Mouse (Mus musculus): Measurements from ENCODE around the gene Trp53tg5.

Trp53tg5 gene

GRCm38 (mm10) chr2:164448140-164448539 is 25.4 kb downstream of the Trp53tg5 start:
- DNase-seq, result peak in 1 of 2 experiments; percentile 49

DNA sequence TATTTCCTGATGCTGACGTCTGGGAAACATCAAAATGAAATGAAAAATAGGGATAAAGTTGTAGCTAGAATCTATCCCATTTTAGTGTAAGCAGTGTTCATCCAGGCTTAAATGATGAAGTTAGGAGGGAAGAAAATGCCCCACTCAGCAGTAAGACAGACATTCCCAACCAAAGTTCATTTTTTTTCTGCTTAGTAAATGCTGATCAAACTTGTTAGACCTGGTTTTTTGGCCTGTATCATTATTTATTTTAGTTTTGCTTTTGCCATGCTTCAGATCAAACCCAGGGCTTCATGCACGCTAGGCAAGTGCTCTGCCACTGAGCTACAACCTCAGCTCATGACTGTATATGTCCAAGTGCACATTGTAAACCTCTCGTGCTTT is 27.4 kb downstream of the Trp53tg5 start:
- no peak for DNase-seq

- DNase-seq, result no peak
Observed at GRCm38 (mm10) chr2:164445399-164446085, 28.0 kb downstream of the Trp53tg5 start.

DNA sequence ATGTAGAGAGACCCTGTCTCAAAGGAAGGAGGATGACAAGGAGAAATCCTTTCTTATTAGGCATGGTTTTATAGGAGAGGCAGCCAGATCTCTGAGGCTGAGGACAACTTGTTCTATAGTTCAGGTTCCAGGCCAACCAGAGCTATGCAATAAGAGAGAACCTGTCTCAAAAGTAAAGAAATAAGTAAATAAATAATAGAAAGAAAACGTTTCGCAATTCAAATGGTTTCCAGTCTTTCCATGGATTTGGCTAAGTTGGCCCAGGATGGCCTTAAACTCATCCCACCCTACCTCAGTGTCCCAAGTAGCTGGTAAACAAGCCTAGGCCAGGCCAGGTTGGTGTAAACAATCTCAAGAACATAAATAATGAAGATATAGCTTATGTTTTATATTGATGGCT is 28.8 kb downstream of the Trp53tg5 start:
- DNase-seq, result no peak

DNA sequence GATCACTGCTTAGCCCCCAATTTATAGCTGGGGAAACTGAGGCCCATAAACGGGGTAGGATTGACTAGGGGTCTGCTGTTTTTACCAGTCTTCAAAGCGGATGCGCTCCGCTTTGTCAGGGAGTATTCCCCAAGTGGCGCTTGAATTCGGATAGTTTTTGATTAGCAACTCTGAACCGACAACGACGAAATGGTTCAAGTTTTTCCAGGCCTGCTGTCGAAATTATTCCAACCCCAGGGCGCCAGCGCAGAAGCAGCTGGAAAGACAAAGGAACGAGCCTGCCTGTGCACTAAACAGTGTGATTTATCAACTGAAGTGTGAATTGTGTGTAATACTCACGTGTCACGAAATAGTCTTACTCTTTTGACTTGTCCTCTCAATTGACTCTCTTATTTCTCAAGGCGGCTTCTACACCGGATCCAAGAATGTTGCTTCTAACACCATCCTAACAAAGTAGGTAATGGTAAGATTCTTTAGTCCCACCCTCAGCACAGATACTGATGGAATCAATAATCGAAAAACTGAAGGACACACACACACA is 30.0 kb downstream of the Trp53tg5 start, which contains the start of gene Sdc4:
Gene Sdc4 (minus strand): TSS at position 428 of the 541 bp plus-strand sequence.
- no peak for DNase-seq

DNA sequence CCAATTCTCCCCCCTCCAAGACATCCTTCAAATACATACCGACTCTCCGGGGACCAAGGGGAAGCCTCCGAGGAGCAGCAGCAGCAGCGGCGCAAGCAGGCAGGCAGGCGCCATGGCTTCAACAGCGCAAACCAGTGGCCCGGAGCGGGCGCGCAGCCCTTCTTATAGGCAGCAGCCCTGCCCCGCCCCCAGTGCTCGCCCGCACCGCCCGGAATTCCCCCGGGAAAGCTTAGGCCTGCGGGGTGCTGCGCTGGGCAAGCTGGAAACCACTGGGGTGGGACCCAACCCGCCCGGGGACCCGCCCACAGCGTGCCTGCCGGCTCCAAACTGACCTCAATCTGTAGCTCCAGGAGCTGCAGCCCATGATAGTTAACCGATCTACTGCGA is 30.5 kb downstream of the Trp53tg5 start:
- peak; percentile 93 to 95 for DNase-seq

DNA sequence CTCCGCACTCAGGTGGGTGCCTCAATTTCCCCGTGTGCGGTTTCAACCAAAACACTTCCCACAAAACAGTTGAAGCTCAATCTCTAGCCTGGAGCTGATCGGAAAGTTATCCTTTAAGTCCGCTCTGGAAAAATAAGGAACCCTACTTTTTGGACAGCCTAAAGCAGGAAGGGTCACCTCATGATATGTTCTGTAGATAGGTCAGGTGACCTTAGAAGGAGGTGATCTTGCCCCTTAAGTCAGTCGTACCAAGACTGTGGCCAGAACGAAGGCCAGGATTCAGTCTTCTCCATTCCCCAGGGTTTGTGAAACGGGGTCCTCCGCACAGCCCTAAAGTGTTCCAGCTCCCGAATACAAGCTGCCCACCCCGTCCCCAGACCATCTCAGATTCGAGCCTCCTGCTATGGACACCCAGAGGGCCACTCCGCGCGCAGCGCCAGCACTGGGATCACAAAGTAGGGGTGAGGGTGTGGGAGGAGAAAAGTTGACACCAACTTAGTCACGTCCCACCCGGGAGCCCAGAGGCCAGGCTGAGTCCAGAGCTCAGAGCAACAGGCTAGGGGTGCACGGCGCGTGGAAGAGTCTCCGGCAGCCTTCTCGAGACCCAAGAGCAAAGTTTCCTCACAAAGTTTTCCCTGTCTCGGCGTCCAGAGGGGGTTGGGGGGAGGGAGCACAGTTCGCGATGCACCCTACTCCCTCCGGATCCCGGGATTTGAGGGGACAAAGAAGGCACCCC is 31.0 kb downstream of the Trp53tg5 start:
- peak in 1 of 2 experiments; percentile 58 for DNase-seq

- DNase-seq, result no peak
Observed at GRCm38 (mm10) chr2:164441731-164442130, 31.8 kb downstream of the Trp53tg5 start.

- DNase-seq, result peak in 1 of 2 experiments; percentile 71
Observed at GRCm38 (mm10) chr2:164441155-164441554, 32.4 kb downstream of the Trp53tg5 start.

DNA sequence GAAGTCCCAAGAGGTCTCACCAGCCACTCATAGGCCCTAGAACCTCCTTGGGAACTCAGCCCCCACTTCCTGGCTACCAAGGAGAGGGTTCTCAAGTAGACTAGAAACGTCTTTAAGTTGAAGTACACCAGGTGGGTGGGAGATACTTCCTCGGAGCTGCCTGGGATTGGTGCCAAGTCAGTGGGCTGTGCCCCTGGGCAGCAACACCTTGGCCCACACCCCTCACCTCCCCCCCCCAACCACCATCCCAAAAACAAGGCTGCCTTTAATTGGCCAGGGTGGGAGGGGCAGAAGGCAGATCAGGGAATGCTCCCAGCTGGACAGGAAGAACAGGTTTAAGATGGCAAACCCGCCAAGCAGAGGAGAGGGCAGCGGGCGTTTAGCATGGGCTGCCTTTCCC is 33.2 kb downstream of the Trp53tg5 start:
- DNase-seq, result peak in 1 of 2 experiments; percentile 60

DNA sequence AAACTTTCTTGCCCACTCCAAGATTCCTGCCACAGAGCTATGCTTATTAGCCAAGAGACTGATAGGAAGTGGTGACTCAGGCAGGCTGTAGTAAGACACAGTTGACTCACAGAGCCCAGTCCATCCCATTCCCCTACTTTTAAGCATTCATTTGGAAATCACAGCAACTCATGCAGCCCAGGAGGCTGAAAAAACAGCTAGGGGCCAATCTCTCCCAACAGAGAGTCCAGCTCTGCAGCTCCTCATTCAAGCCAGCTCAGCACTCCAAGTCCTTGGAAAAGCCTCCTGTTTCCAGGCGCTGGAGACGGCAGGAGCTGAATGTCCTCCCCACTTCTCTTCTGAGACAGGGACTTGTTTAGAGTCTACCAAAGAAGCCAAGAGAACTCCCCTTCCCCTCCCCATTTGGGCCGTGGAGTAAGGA is 34.5 kb downstream of the Trp53tg5 start:
- DNase-seq, result no peak

DNA sequence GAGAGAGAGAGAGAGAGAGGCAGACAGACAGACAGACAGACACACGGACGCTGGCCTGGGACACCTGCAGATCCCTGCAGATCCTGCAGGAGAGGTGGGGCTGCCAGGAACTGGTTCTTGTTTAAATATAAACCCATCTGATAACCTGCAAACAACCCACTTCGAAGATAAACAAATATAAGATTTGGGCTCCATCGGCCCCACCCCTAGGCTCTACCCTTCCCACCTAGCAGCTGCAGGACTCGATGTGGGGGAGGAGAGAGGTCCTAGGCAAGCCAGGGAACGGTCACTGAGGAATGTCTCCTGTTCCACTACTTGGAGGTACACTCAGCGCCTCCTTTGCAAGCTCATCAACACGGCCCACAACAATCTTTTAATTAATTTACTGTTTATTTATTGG is 35.3 kb downstream of the Trp53tg5 start:
- DNase-seq, result peak in 1 of 2 experiments; percentile 40

DNA sequence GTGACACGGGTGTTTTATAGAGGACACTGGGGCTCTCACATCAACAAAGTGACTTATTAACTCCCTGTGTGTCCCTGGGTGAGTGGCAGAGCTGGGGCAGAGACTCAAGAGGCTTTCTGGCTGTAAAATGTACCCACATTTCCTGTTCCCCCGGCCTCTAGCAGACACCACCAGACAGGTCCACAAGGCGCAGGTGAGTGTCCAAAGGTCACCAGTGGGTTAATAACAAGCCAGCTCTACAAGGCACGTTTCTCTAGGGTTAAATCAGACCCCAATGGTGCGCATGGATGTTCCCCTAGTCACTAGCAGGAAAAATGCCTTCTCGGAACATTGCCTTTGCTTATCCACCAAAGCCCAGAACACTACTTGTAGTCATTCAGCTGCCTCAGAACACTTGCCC is 35.8 kb downstream of the Trp53tg5 start:
- DNase-seq, result peak; percentile 81 to 86

DNA sequence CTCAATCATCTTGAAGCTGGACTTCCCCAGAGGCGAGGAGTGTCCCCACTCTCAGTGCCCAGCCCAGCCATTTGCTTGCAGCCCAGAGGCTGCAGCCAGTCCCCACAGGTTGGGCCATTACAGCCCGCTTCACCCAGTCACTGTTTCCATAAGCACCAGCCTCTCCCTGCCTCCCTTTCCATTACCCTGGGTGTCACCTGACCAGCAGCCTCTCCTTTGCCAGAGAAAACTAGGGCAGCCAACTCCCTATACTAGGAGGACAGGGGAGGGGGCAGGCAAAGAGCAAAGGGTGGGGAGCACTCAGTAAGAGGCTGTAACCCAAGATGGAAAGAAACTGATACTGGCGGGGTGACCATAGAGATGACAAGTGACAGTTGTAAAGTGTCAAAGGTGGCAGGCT is 36.6 kb downstream of the Trp53tg5 start:
- DNase-seq, result peak; percentile 79 to 90

- peak in 1 of 2 experiments; percentile 52 for DNase-seq
Observed at GRCm38 (mm10) chr2:164436215-164436913, 37.2 kb downstream of the Trp53tg5 start.

GRCm38 (mm10) chr2:164435216-164436090 is 38.1 kb downstream of the Trp53tg5 start:
- peak in 1 of 2 experiments; percentile 56 for DNase-seq

DNA sequence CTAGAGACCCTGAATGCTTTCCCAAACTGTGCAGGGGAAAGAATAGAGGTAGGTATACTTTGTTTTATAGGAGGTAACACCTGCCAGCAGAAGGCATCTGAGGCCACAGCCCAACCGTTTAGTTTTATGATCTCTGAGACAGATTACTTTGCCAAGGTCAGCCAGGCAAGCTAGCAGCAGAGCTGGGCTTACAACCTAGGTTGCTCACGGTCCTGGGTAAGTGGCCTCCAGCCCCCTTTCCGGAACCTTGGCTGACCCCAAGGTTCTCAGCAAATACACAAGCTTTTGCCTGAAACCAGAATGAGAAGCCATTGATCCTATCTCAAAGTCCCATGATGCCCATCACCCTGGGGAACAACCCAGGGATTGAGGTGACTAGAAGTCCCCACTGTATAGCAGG is 38.8 kb downstream of the Trp53tg5 start:
- DNase-seq, result peak in 1 of 2 experiments; percentile 52

- peak in 1 of 2 experiments; percentile 30 for DNase-seq
Observed at GRCm38 (mm10) chr2:164433278-164433895, 40.1 kb downstream of the Trp53tg5 start.

DNA sequence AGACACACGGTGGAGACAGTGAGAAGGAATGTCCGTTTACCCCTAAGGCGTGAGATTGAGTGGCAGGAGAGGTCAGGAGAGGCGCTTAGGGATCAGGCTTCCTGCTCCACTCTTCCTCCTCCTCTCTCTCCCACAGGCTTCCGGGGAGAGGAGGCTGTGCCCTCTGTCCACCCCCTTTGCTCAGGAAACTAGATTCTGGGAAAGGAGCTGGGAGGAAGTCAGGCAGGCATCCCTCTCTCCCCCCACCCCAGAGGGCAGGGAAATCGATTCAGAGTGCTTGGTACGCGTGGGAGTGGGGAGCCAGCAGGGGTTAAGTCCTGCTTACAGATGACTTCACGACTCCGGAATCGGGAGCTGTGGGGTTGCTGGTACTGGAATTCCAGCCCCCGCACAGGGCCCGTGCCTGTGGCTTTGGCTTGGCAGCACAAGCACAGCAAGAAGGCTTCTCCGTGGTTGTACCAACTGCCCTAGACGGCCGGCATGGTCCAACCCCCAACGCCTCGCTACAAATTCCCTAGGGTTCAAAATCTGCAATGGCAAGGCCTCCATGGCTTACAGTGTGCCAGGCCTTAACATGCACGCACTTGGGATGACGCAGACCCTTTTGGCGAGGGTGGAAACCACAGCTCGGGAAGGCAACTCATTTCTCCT is 40.9 kb downstream of the Trp53tg5 start:
- DNase-seq, result peak in 1 of 2 experiments; percentile 68

DNA sequence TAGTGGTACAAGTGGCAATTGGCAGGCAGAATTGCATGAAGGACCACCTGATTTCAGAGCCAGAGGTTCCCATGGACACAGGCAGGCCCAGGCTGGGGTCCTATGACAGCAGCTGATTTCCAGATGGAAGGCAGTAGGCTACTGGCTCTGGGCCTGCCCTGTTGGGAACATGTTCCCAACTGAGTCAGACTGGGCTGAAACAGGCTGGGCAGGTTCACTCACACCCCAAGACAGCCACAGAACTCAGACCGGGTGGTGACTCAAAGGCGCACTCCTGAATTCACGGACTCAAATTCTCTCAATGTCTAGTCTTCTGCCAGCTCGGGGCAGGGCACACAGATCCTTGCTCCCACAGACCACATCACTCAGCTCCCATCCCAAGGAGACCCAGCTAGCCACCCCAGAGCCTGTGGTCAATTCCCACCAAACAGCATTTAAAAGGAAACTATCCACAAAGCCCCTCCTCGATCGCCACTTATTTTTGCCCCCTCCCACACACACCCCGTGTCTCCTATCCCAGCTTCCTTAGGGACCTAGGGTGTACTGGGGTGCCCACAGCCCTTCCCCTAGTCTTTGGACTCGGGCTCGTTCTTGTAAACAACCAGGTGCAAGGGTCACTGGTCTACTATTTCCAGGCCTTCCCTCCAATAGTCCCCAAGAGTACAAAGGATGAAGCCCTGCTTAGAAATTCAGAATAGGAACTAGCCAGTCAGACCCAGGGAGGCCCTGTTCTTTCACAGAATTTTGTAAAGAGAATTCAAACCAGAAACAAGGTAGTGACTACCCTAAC is 41.7 kb downstream of the Trp53tg5 start:
- peak in 1 of 2 experiments; percentile 71 for DNase-seq

Measured in kidney, postnatal 36 days (tissue).